13 mouse cellular contexts compared by ENCODE assay signal in genomic region chr7:5017352-5017751, GRCm38 (mm10). TPM values are rescaled to one million over a fixed set of nuclear protein-coding genes. Genes with fewer than 3 reads are reported as not detected.
A peak's percentile ranks its signal among the peaks of the same experiment; 100 is the strongest.
DNase-seq lines count a peak whose midpoint lies in the region; ATAC-seq and TF ChIP-seq lines count a peak whose summit lies in the region.
"Had no signal": no experiment of that assay in that cellular context is flagged by ENCODE, and none has a peak within 500 bp of the region (broad histone marks: within the 10 kb centered on the region; RNA-seq: fewer than 3 reads in every experiment).

No protein-coding gene starts in this region.

- no peak overlapping the region for H3K4me3 ChIP-seq in liver, embryonic 14.5 days (ENCODE audit: insufficient read depth in 1 of 2, low read depth in 2 of 2, low read length in 2 of 2)
- peak overlapping the region; percentile 23 to 38; a peak in 3 of 4 replicates for H3K4me3 ChIP-seq in ES-E14 (ENCODE audit: insufficient read depth in 1 of 2, low read depth in 1 of 2, low read length in 2 of 2, poor library complexity in 1 of 2, severe bottlenecking in 1 of 2)
- H3K4me3 ChIP-seq: forebrain, embryonic 13.5 days; heart, embryonic 13.5 days; liver, embryonic 13.5 days; stomach, embryonic 15.5 days had no signal

- peak; percentile 38 for TF ChIP-seq CTCF in liver, embryonic 14.5 days (IDR thresholded peaks at IDR 0.05; ENCODE audit: low read depth)

- no peak for TF ChIP-seq EP300 in liver, embryonic 14.5 days (IDR thresholded peaks at IDR 0.05; ENCODE audit: low read depth)

- H3K36me3 ChIP-seq in liver, embryonic 14.5 days (replicated peaks; ENCODE audit: control insufficient read depth, insufficient read depth, low read depth) = peaks cover 9% of the 10 kb centered on the region
- peaks cover 8% of the 10 kb centered on the region for H3K36me3 ChIP-seq in ES-E14 (ENCODE audit: control insufficient read depth, insufficient read depth, low read length, poor library complexity, severe bottlenecking)

- WGBS in liver, embryonic 14.5 days (ENCODE audit: insufficient replicate concordance) = 78% methylated on average over 16 of the region's 16 CpGs

- no peak overlapping the region for H3K27ac ChIP-seq in liver, embryonic 14.5 days
- no peak overlapping the region for H3K27ac ChIP-seq in ES-E14 (ENCODE audit: insufficient read depth, low read depth, low read length, poor library complexity, severe bottlenecking)
- H3K27ac ChIP-seq: forebrain, embryonic 13.5 days; heart, embryonic 13.5 days; liver, embryonic 13.5 days; stomach, embryonic 15.5 days had no signal

- no peak overlapping the region for H3K9ac ChIP-seq in liver, embryonic 14.5 days (replicated peaks)
- peak overlapping the region; percentile 40; the same call in 1 of the 2 replicates for H3K9ac ChIP-seq in ES-E14 (ENCODE audit: insufficient read depth, low read depth, low read length, poor library complexity, severe bottlenecking)
- H3K9ac ChIP-seq: forebrain, embryonic 13.5 days; heart, embryonic 13.5 days; stomach, embryonic 15.5 days had no signal

- no peaks in the 10 kb centered on the region; the same call in 1 of the 2 replicates for H3K9me3 ChIP-seq in liver, embryonic 14.5 days (ENCODE audit: control insufficient read depth, low read length)
- no peaks in the 10 kb centered on the region for H3K9me3 ChIP-seq in ES-E14 (ENCODE audit: control insufficient read depth, insufficient read depth, low read depth, low read length)
- H3K9me3 ChIP-seq: forebrain, embryonic 13.5 days; heart, embryonic 13.5 days; stomach, embryonic 15.5 days had no signal

- no peaks in the 10 kb centered on the region for H3K27me3 ChIP-seq in liver, embryonic 14.5 days (ENCODE audit: control insufficient read depth, insufficient read depth, low read length)
- H3K27me3 ChIP-seq: forebrain, embryonic 13.5 days; heart, embryonic 13.5 days; liver, embryonic 13.5 days; stomach, embryonic 15.5 days had no signal

- in situ Hi-C loops in ES-E14 (cut with MboI; ENCODE audit: low sequenced_read_pairs in 2 of 2, unreplicated experiment in 2 of 2) = no loop called here

- H3K4me1 ChIP-seq in liver, embryonic 14.5 days (replicated peaks; ENCODE audit: control insufficient read depth in 2 of 2, insufficient read depth in 2 of 2, low read length in 1 of 2) = peaks cover 13 to 20% of the 10 kb centered on the region in 2 experiments
- H3K4me1 ChIP-seq in ES-E14 (ENCODE audit: control insufficient read depth in 2 of 2, insufficient read depth in 2 of 2, low read length in 2 of 2, poor library complexity in 1 of 2) = peaks cover 7 to 17% of the 10 kb centered on the region in 2 experiments; a peak in 3 of 4 replicates

- no peak for ATAC-seq in liver, embryonic 14.5 days (ENCODE audit: insufficient read depth)
- ATAC-seq: forebrain, embryonic 13.5 days had no signal

- DNase-seq in heart, adult 11 months = peak; percentile 92
- no peak for DNase-seq in heart, adult 8-10 months (ENCODE audit: low spot score)
- no peak for DNase-seq in liver, embryonic 14.5 days (ENCODE audit: low read depth in 3 of 3, low spot score in 3 of 3)
- DNase-seq in liver (no peak), ES-E14 (ENCODE audit: low read depth, low spot score) (no peak)
- peak; percentile 25 for DNase-seq in induced T-regulatory cell, adult 2 months (ENCODE audit: low read depth)
- no peak for DNase-seq in frontal cortex, adult 2 months (ENCODE audit: extremely low spot score in 1 of 2, low spot score in 1 of 2)
- DNase-seq: liver, embryonic 13.5 days had no signal

- no peak overlapping the region for H3K4me2 ChIP-seq in liver, embryonic 14.5 days (ENCODE audit: low read depth)
- H3K4me2 ChIP-seq: forebrain, embryonic 13.5 days; heart, embryonic 13.5 days; liver, embryonic 13.5 days; stomach, embryonic 15.5 days had no signal

TF ChIP-seq in ES-E14, 5 proteins besides CTCF, POLR2A, EP300 and RAD21:
- TF ChIP-seq ZC3H11A (IDR thresholded peaks at IDR 0.05; ENCODE audit: borderline replicate concordance, low read depth, low read length) = no peak
- no peak for TF ChIP-seq MAFK (IDR thresholded peaks at IDR 0.05; ENCODE audit: insufficient read depth, low read depth, low read length)
- TF ChIP-seq CHD2 (IDR thresholded peaks at IDR 0.05; ENCODE audit: low read depth, low read length) = no peak
- no peak for TF ChIP-seq ZNF384 (IDR thresholded peaks at IDR 0.05; ENCODE audit: low read depth, low read length)
- no peak for TF ChIP-seq HCFC1 (IDR thresholded peaks at IDR 0.05; ENCODE audit: borderline replicate concordance, insufficient read depth, low read length)
TF ChIP-seq in ES-E14: peak in this region for 0.

RNA-seq across cellular contexts. Expression of gene Gm44973, which starts 2.1 kb away (rescaled TPM):
- total RNA-seq in heart, adult 8-10 months (2022) = not detected
- polyA plus RNA-seq in liver, embryonic 14.5 days (2012; rRNA removed) = 0.03 and 0.10 TPM in 2 replicates
- 1.6 and 1.9 TPM in 2 replicates for polyA plus RNA-seq in liver, embryonic 14.5 days (2014; fragmentation: Nextera tagmentation; extraction: Ambion mirVana)
- not detected in 2 replicates for total RNA-seq in ES-E14 (2012; rRNA removed)
- polyA plus RNA-seq in frontal cortex, adult 2 months (2012; rRNA removed) = not detected in 2 replicates
- total RNA-seq: layer of hippocampus, postnatal 10 days; megakaryocyte-erythroid progenitor cell, adult 5-6 weeks had no signal
- polyA plus RNA-seq: heart, embryonic 13.5 days had no signal

RNA-seq across cellular contexts. Expression of gene Zfp865, which starts 2.8 kb away (rescaled TPM):
- 10 to 100 TPM; 11.5 to 13.3 (median 12.8) TPM for total RNA-seq in heart, adult 8-10 months (2022)
- polyA plus RNA-seq in liver, embryonic 14.5 days (2012; rRNA removed) = 6.4 and 7.6 TPM in 2 replicates
- 0.98 and 1.0 TPM in 2 replicates for polyA plus RNA-seq in liver, embryonic 14.5 days (2014; fragmentation: Nextera tagmentation; extraction: Ambion mirVana)
- 12.9 and 18.4 TPM in 2 replicates for total RNA-seq in ES-E14 (2012; rRNA removed)
- polyA plus RNA-seq in frontal cortex, adult 2 months (2012; rRNA removed) = 33.1 and 35.5 TPM in 2 replicates

RNA-seq across cellular contexts. Expression of gene Fiz1, which starts 2.9 kb away (rescaled TPM):
- total RNA-seq in heart, adult 8-10 months (2022) = 10 to 100 TPM; 15.2 to 25.9 (median 17.5) TPM
- 12.1 and 14.1 TPM in 2 replicates for polyA plus RNA-seq in liver, embryonic 14.5 days (2012; rRNA removed)
- 10.7 and 13.2 TPM in 2 replicates for polyA plus RNA-seq in liver, embryonic 14.5 days (2014; fragmentation: Nextera tagmentation; extraction: Ambion mirVana)
- 45.9 and 47.4 TPM in 2 replicates for total RNA-seq in ES-E14 (2012; rRNA removed)
- 22.7 TPM in 2 replicates for polyA plus RNA-seq in frontal cortex, adult 2 months (2012; rRNA removed)

RNA-seq across cellular contexts. Expression of gene Ccdc106, which starts 3.0 kb away (rescaled TPM):
- under 1 TPM in 1 of 4 experiments, not detected in 3; 0.22 TPM for total RNA-seq in heart, adult 8-10 months (2022)
- polyA plus RNA-seq in liver, embryonic 14.5 days (2012; rRNA removed) = 0.49 and 0.64 TPM in 2 replicates
- 0.24 and 0.35 TPM in 2 replicates for polyA plus RNA-seq in liver, embryonic 14.5 days (2014; fragmentation: Nextera tagmentation; extraction: Ambion mirVana)
- 7.5 and 11.2 TPM in 2 replicates for total RNA-seq in ES-E14 (2012; rRNA removed)
- polyA plus RNA-seq in frontal cortex, adult 2 months (2012; rRNA removed) = 80.6 and 81.7 TPM in 2 replicates

RNA-seq across cellular contexts. Expression of gene Zfp524, which starts 3.1 kb away (rescaled TPM):
- 10 to 100 TPM in 2 of 4 experiments, 1 to 10 TPM in 2; 7.2 to 12.1 (median 9.5) TPM for total RNA-seq in heart, adult 8-10 months (2022)
- 9.1 and 9.5 TPM in 2 replicates for polyA plus RNA-seq in liver, embryonic 14.5 days (2012; rRNA removed)
- polyA plus RNA-seq in liver, embryonic 14.5 days (2014; fragmentation: Nextera tagmentation; extraction: Ambion mirVana) = 8.9 TPM in 2 replicates
- total RNA-seq in ES-E14 (2012; rRNA removed) = 2.6 and 3.9 TPM in 2 replicates
- 11.7 and 13.5 TPM in 2 replicates for polyA plus RNA-seq in frontal cortex, adult 2 months (2012; rRNA removed)

Comparison
In these comparisons a context has a peak if more than half of its experiments do, and no peak if none do; other contexts are left out.
1. DNase-seq: peak in heart, adult 11 months (single experiment) and induced T-regulatory cell, adult 2 months (single experiment); none in heart, adult 8-10 months (single experiment), liver, embryonic 14.5 days (0 of 3), liver (single experiment), ES-E14 (single experiment) and frontal cortex, adult 2 months (0 of 2).
2. H3K4me3 ChIP-seq: peak in ES-E14 (2 of 2); none in liver, embryonic 14.5 days (0 of 2).